Mouse (Mus musculus): Measurements from ENCODE around the gene Acot8. TPM values are rescaled to one million over a fixed set of nuclear protein-coding genes. Genes with fewer than 3 reads are reported as not detected.

Gene Acot8
- total RNA-seq, 1 experiment: 46.4 TPM

- in situ Hi-C loops (cut with MboI; ENCODE audit: low sequenced_read_pairs in 2 of 2, unreplicated experiment in 2 of 2): no loop called here
- peak; percentile 98 for DNase-seq (ENCODE audit: low read depth, low spot score)
- H3K36me3 ChIP-seq (ENCODE audit: control insufficient read depth, insufficient read depth, low read length, poor library complexity, severe bottlenecking): peaks cover 52% of the 10 kb centered on the region
These were observed 35.2 kb downstream of the Acot8 start, which contains the start of gene Ube2c for GRCm38 (mm10) chr2:164769258-164770037. Gene Ube2c, plus strand, starts transcription at chr2:164769898.

GRCm38 (mm10) chr2:164767812-164768540, 36.7 kb downstream of the Acot8 start:
- H3K27ac ChIP-seq (ENCODE audit: insufficient read depth, low read depth, low read length, poor library complexity, severe bottlenecking): no peak overlapping the region
- H3K36me3 ChIP-seq (ENCODE audit: control insufficient read depth, insufficient read depth, low read length, poor library complexity, severe bottlenecking): peaks cover 58% of the 10 kb centered on the region
- no peaks in the 10 kb centered on the region for H3K9me3 ChIP-seq (ENCODE audit: control insufficient read depth, insufficient read depth, low read depth, low read length)

More at GRCm38 (mm10) chr2:164769258-164770037, 35.2 kb downstream of the Acot8 start, which contains the start of gene Ube2c:
- Histone ChIP-seq H3K9me3 (ENCODE audit: control insufficient read depth, insufficient read depth, low read depth, low read length) (no peaks in the 10 kb centered on the region), H3K27ac (ENCODE audit: insufficient read depth, low read depth, low read length, poor library complexity, severe bottlenecking) (peak within 1 kb of the TSS; percentile 94), H3K9ac (ENCODE audit: insufficient read depth, low read depth, low read length, poor library complexity, severe bottlenecking) (peak within 1 kb of the TSS; percentile 98), H3K4me1 (ENCODE audit: control insufficient read depth in 2 of 2, insufficient read depth in 2 of 2, low read length in 2 of 2, poor library complexity in 1 of 2) (peaks cover 0 to 6% of the 10 kb centered on the region in 2 experiments; a peak in 2 of 4 replicates), H3K4me3 (ENCODE audit: insufficient read depth in 1 of 2, low read depth in 1 of 2, low read length in 2 of 2, poor library complexity in 1 of 2, severe bottlenecking in 1 of 2) (peak within 1 kb of the TSS; percentile 98 to 100)
- TF ChIP-seq HCFC1 (IDR thresholded peaks at IDR 0.05; ENCODE audit: borderline replicate concordance, insufficient read depth, low read length) (no peak), CHD2 (IDR thresholded peaks at IDR 0.05; ENCODE audit: low read depth, low read length) (peak; percentile 97)

GRCm38 (mm10) chr2:164765841-164766240, 38.8 kb downstream of the Acot8 start:
- no peak overlapping the region for H3K4me3 ChIP-seq (ENCODE audit: insufficient read depth in 1 of 2, low read depth in 1 of 2, low read length in 2 of 2, poor library complexity in 1 of 2, severe bottlenecking in 1 of 2)
- H3K9me3 ChIP-seq (ENCODE audit: control insufficient read depth, insufficient read depth, low read depth, low read length): no peaks in the 10 kb centered on the region
- no peak overlapping the region for H3K27ac ChIP-seq (ENCODE audit: insufficient read depth, low read depth, low read length, poor library complexity, severe bottlenecking)
- no peak for DNase-seq (ENCODE audit: low read depth, low spot score)
- TF ChIP-seq CHD2 (IDR thresholded peaks at IDR 0.05; ENCODE audit: low read depth, low read length): no peak
- no peak for TF ChIP-seq ZC3H11A (IDR thresholded peaks at IDR 0.05; ENCODE audit: borderline replicate concordance, low read depth, low read length)
- no peak for TF ChIP-seq ZNF384 (IDR thresholded peaks at IDR 0.05; ENCODE audit: low read depth, low read length)
- no peak for TF ChIP-seq MAFK (IDR thresholded peaks at IDR 0.05; ENCODE audit: insufficient read depth, low read depth, low read length)
- TF ChIP-seq HCFC1 (IDR thresholded peaks at IDR 0.05; ENCODE audit: borderline replicate concordance, insufficient read depth, low read length): no peak
- peaks cover 59% of the 10 kb centered on the region for H3K36me3 ChIP-seq (ENCODE audit: control insufficient read depth, insufficient read depth, low read length, poor library complexity, severe bottlenecking)
- H3K9ac ChIP-seq (ENCODE audit: insufficient read depth, low read depth, low read length, poor library complexity, severe bottlenecking): no peak overlapping the region
- in situ Hi-C loops (cut with MboI; ENCODE audit: low sequenced_read_pairs in 2 of 2, unreplicated experiment in 2 of 2): no loop called here
- peaks cover 2 to 3% of the 10 kb centered on the region in 2 experiments; a peak in 1 of 4 replicates for H3K4me1 ChIP-seq (ENCODE audit: control insufficient read depth in 2 of 2, insufficient read depth in 2 of 2, low read length in 2 of 2, poor library complexity in 1 of 2)

More at GRCm38 (mm10) chr2:164767812-164768540, 36.7 kb downstream of the Acot8 start:
- TF ChIP-seq HCFC1 (IDR thresholded peaks at IDR 0.05; ENCODE audit: borderline replicate concordance, insufficient read depth, low read length) (no peak), ZNF384 (IDR thresholded peaks at IDR 0.05; ENCODE audit: low read depth, low read length) (no peak), ZC3H11A (IDR thresholded peaks at IDR 0.05; ENCODE audit: borderline replicate concordance, low read depth, low read length) (no peak), CHD2 (IDR thresholded peaks at IDR 0.05; ENCODE audit: low read depth, low read length) (no peak), MAFK (IDR thresholded peaks at IDR 0.05; ENCODE audit: insufficient read depth, low read depth, low read length) (no peak)
- in situ Hi-C loops (cut with MboI; ENCODE audit: low sequenced_read_pairs in 2 of 2, unreplicated experiment in 2 of 2): no loop called here
- DNase-seq (ENCODE audit: low read depth, low spot score): no peak
- H3K9ac ChIP-seq (ENCODE audit: insufficient read depth, low read depth, low read length, poor library complexity, severe bottlenecking): peak overlapping the region; percentile 63; the same call in 1 of the 2 replicates
- H3K4me1 ChIP-seq (ENCODE audit: control insufficient read depth in 2 of 2, insufficient read depth in 2 of 2, low read length in 2 of 2, poor library complexity in 1 of 2): peaks cover 0 to 6% of the 10 kb centered on the region in 2 experiments; a peak in 1 of 4 replicates
- H3K4me3 ChIP-seq (ENCODE audit: insufficient read depth in 1 of 2, low read depth in 1 of 2, low read length in 2 of 2, poor library complexity in 1 of 2, severe bottlenecking in 1 of 2): peak overlapping the region; percentile 24 to 44

GRCm38 (mm10) chr2:164762593-164762992, 42.1 kb downstream of the Acot8 start:
- TF ChIP-seq HCFC1 (IDR thresholded peaks at IDR 0.05; ENCODE audit: borderline replicate concordance, insufficient read depth, low read length) (no peak), CHD2 (IDR thresholded peaks at IDR 0.05; ENCODE audit: low read depth, low read length) (no peak), ZC3H11A (IDR thresholded peaks at IDR 0.05; ENCODE audit: borderline replicate concordance, low read depth, low read length) (no peak), MAFK (IDR thresholded peaks at IDR 0.05; ENCODE audit: insufficient read depth, low read depth, low read length) (no peak), ZNF384 (IDR thresholded peaks at IDR 0.05; ENCODE audit: low read depth, low read length) (no peak)
- in situ Hi-C loops (cut with MboI; ENCODE audit: low sequenced_read_pairs in 2 of 2, unreplicated experiment in 2 of 2): no loop called here
- no peak overlapping the region for H3K4me3 ChIP-seq (ENCODE audit: insufficient read depth in 1 of 2, low read depth in 1 of 2, low read length in 2 of 2, poor library complexity in 1 of 2, severe bottlenecking in 1 of 2)
- no peaks in the 10 kb centered on the region for H3K9me3 ChIP-seq (ENCODE audit: control insufficient read depth, insufficient read depth, low read depth, low read length)
- peaks cover 71% of the 10 kb centered on the region for H3K36me3 ChIP-seq (ENCODE audit: control insufficient read depth, insufficient read depth, low read length, poor library complexity, severe bottlenecking)
- H3K27ac ChIP-seq (ENCODE audit: insufficient read depth, low read depth, low read length, poor library complexity, severe bottlenecking): no peak overlapping the region
- H3K9ac ChIP-seq (ENCODE audit: insufficient read depth, low read depth, low read length, poor library complexity, severe bottlenecking): no peak overlapping the region
- H3K4me1 ChIP-seq (ENCODE audit: control insufficient read depth in 2 of 2, insufficient read depth in 2 of 2, low read length in 2 of 2, poor library complexity in 1 of 2): peaks cover 2 to 3% of the 10 kb centered on the region in 2 experiments; a peak in 2 of 4 replicates
- DNase-seq (ENCODE audit: low read depth, low spot score): no peak

All from ES-E14 (cell line).